ENCODE assay signal across 19 mouse cellular contexts in the genomic region with DNA sequence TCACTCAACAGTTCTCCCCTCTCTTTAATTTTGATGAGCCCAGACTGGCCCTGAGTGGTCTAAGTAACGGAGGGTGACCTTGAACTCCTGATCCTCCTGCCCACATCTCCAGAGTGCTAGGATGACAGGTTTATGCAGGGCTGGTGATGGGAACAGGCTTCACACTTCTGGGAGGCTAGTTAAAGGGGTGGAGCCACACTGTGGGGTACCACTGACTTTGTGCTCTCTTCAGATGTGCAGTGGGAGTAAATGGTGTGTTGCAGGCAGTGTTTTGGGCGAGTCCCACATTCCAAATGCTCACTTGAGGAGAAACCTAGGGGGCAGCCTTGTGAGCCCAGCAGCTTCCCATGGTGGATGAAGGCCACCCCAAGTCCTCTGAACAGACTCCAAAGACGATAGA.
"Had no signal": no experiment of that assay in that cellular context is flagged by ENCODE, and none has a peak within 500 bp of the region (broad histone marks: within the 10 kb centered on the region; RNA-seq: fewer than 3 reads in every experiment).

No protein-coding gene starts in this region.

- H3K36me3 ChIP-seq: midbrain, embryonic 10.5 days; midbrain, embryonic 13.5 days; midbrain, embryonic 15.5 days; neural tube, embryonic 13.5 days; neural tube, embryonic 15.5 days; stomach, embryonic 15.5 days had no signal

- DNase-seq: lung, adult 18-20 months; lung, embryonic 14.5 days; lung, postnatal 10 days; lung, postnatal 4 days; retina, postnatal 1 day; right cerebral cortex, adult 18-20 months; right cerebral cortex, postnatal 25 days; right cerebral cortex, postnatal 4 days; thymus, adult 2 months; thymus, postnatal 25 days; thymus, postnatal 4 days had no signal

- H3K27me3 ChIP-seq: midbrain, embryonic 13.5 days; midbrain, embryonic 15.5 days; neural tube, embryonic 13.5 days; neural tube, embryonic 15.5 days; stomach, embryonic 15.5 days had no signal

- H3K27ac ChIP-seq: midbrain, embryonic 10.5 days; midbrain, embryonic 13.5 days; midbrain, embryonic 15.5 days; neural tube, embryonic 13.5 days; neural tube, embryonic 15.5 days; stomach, embryonic 15.5 days; stomach, postnatal 0 days had no signal

- H3K4me3 ChIP-seq: midbrain, embryonic 10.5 days; midbrain, embryonic 13.5 days; midbrain, embryonic 15.5 days; myocyte; neural tube, embryonic 13.5 days; neural tube, embryonic 15.5 days; stomach, embryonic 15.5 days had no signal

- H3K9me3 ChIP-seq: midbrain, embryonic 10.5 days; midbrain, embryonic 13.5 days; midbrain, embryonic 15.5 days; neural tube, embryonic 13.5 days; neural tube, embryonic 15.5 days; stomach, embryonic 15.5 days had no signal

- H3K4me1 ChIP-seq: midbrain, embryonic 10.5 days; midbrain, embryonic 13.5 days; midbrain, embryonic 15.5 days; neural tube, embryonic 13.5 days; neural tube, embryonic 15.5 days had no signal

- H3K9ac ChIP-seq: lung, embryonic 14.5 days; midbrain, embryonic 13.5 days; midbrain, embryonic 15.5 days; neural tube, embryonic 13.5 days; neural tube, embryonic 15.5 days; stomach, embryonic 15.5 days had no signal
